Mouse (Mus musculus) hematopoietic stem cell, adult 5-6 weeks (primary cell): ENCODE measurements around the gene Prpf8. TPM values are rescaled to one million over a fixed set of nuclear protein-coding genes. Genes with fewer than 3 reads are reported as not detected.
A peak's percentile ranks its signal among the peaks of the same experiment; 100 is the strongest.
"Not testable (repeated sequence)": the region's sequence is repeated elsewhere in the genome, so short reads cannot be mapped to it uniquely, and the experiment has no call there.

ENCODE experiments used
- ATAC-seq, 2 experiments: fragments of 125-278 bp in 1 of 2; replicated peaks in 1 of 2; 2 replicates each; pipeline ENCODE4 v1.8.0; 2016 to 2017; ENCODE audit warnings: inconsistent platforms in 2 of 2, mild to moderate bottlenecking in 2 of 2, moderate number of reproducible peaks in 2 of 2, low read depth in 1 of 2, moderate TSS enrichment in 1 of 2; ENCODE audit not compliant: low FRiP score in 2 of 2, poor library complexity in 2 of 2, severe bottlenecking in 2 of 2, insufficient read depth in 1 of 2, low TSS enrichment in 1 of 2
- total RNA-seq: library from RNA; stranded (forward); fragments of 172-1452, 232-1000 nt; gene quantifications from 2 replicates; pipeline ENCODE4 v1.2.3, GENCODE M21; 2017

The Prpf8 gene
- total RNA-seq, 1 experiment from 2014 or later, result 113 TPM

DNA sequence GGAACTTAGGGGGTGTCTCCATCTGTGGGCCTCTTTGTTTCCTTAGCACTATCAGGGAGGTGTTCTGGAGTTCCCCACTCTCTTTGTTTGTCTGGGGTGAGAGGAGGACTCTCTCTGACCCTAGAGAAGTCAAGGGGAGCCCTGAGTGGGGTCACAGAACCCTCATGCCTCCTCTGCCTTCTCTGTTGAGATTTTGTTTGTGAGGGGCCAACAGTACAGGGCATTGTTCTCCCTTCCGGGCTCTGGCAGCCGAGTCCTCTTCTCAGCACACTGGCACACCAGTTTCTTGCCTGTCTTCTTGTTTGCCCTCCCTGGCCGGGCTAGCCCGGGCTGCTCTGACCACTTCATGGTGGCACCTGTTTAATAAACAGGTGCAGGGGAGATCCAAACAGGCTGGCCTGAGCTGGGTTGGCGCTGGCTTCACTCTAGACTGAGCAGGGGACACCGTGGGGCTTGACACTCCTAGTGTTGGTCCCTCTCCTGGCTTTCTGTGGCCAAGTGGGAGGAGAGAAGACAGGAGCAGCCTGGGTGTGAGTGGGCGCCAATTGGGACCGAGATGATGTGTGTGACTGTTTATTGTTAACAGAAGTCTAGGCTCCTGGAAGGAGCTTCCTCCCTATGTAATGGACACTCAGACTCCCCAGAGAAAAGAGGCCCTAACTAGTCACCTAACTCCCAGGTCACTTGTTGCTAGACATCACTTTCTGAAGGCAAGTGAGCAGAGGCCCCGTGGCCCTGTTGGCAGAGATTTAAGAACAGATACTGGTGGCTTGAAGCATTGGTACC is 51.8 kb downstream of the Prpf8 start:
- ATAC-seq, result no peak

DNA sequence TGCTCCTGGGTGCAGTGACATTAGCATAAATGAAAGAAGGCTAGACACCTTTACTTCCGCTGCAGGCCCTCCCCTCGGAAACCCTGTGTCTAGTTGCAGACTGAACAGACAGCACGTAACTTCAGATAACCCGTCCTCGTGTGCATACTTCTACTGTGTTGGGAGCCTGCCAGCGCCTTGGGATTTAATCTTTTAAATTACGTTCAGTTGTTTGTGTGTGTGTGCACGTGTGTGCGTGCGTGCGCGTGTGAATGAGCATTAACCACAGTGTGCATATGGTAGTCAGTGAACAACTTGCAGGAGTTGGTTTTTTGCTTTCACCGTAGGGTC is 52.3 kb downstream of the Prpf8 start:
- ATAC-seq, result no peak

DNA sequence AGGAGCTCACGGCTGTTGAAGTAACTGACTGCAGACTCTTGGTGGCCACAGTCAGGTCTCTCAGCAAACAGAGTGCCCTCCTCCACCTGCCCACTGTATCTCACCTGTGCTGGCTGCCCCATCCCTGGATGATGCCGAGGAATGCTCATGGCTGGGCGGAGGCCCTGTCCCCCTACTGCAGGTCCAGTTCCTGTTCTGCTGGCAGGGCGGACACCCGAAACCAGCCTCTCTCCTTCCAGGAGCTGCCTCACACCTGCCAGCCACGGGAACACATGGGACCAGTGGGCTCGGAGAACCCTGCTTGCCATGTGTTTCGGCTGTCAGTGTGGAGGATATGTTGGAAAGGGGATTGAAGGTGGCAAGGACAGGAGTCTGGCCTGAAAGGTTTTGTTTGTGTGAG is 53.6 kb downstream of the Prpf8 start:
- no peak for ATAC-seq

DNA sequence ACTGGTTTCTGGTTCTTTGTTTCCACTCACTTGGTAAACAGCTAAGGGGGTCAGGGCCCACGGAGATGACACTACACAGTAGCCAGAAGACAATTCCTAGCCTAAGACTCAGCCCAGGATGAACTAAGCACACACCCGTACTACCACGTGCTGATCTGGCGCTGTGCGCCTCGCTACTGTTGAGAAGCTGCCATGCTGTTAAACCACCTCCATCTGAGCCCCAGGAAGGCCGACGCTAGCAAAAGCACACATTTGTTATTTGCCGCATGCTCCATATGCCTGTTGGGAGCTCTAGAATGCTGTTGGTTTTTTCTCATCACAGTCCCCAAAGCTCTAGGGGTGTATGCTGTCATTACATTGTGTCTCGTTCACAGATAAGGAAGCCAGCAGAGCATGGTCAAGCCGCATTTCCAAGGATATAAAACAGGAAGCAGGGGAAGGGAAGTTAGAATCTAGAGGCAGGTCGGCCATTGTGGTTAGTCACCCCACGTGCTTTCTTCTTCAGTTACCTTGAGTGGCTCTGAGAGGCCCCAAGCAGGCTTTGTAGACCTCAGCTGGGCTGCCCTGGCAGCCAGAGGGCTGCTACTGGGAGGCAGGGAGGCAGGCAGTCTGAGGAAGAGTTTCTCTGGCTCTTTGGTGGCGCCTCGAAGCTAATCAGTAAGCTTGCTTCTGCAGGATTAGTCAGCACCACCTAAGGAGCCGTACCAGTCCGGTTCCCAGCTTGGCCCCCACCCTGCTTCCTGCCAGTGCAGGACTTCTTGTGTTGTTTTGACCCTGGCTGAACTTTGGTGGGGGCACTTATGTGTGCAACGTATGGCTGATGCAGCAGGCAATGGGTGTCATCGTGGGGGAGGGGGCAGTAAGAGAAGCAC is 54.3 kb downstream of the Prpf8 start:
- peak; percentile 76 to 84 for ATAC-seq

- ATAC-seq, result no peak
Measured at GRCm38 (mm10) chr11:75544713-75545112, 58.1 kb downstream of the Prpf8 start.

- ATAC-seq, result no peak
Measured at GRCm38 (mm10) chr11:75546057-75546456, 59.4 kb downstream of the Prpf8 start.

- no peak; a peak in 1 of 4 replicates for ATAC-seq
Measured at GRCm38 (mm10) chr11:75549658-75550111, 63.1 kb downstream of the Prpf8 start.

DNA sequence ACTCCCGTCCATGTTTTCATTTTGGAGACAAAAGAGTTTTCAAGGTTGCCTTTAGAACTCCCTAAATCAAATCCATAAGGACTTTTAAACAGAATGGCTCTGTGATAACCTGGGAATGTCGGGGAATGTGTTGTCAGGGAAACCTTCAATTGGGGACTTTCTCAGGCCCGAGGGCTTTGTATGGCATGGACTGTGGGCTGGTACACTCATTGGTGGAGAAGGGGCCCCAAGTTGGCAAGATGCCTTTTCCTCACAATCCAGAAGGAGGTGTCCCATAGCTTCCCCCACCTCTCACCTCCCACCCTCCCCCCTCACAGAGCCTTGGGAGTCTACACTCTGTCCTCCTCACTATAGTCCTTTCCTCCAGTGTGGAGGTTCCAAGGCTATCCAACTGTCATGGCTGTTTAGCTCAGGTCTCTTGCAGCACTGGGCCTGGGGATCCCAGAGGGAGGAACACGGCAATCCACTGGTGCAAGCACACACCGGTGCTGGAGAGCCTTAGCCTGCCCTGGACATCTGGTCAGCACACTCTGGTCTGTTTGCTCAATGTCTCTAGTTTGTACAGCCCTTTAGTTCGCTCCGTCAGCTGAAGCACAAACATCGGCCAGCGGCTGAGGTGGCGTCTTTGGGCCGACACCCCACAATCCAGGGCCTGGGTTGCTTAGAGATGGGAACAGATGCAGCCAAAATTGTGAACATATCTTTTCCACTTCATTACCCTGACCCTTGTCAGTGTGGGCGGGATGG is 63.8 kb downstream of the Prpf8 start:
- no peak for ATAC-seq

DNA sequence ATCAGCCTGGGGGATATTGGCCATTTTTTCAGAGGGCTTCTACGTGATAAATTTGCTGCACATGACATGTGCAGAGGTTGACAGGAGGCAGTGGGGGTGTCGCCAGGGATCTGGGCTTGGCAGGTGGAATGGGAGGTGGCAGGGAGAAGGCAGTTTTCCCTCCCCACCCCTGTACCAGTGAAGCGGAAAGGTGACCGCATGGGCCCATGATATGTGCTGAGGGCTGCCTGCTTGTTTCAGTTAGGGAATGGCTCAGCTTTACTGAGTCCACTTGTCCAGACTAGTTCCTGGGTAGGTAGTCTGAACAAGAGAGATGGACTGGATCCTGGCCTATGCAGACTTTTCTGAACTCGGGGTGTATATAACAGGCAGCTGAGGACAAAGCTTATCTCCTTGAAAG is 64.7 kb downstream of the Prpf8 start:
- no peak for ATAC-seq

DNA sequence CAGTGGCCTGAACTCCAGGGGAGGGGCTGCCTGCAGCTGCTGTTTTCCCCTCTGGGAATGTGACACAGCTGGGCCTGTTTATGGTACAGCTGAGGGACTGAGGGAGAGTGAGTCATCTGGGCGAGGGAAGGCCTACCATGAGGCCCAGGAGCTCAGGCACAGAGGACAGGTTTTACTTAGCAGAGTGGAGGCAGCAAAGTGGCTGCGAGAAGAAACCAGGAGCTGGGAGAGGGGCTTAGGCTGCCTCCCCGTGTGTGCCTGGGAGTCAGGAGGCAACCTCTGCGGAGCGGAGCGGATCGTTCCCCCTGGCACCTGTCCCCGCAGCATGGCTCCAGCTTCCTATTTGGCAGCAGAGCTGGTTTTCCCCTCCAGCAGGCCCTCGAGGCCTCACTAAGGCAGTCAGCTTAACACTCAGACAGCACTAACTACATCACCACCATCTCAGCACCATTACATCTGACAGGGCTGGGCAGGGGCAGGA is 65.4 kb downstream of the Prpf8 start:
- ATAC-seq, result peak in 1 of 2 experiments; percentile 45; a peak in 2 of 4 replicates

DNA sequence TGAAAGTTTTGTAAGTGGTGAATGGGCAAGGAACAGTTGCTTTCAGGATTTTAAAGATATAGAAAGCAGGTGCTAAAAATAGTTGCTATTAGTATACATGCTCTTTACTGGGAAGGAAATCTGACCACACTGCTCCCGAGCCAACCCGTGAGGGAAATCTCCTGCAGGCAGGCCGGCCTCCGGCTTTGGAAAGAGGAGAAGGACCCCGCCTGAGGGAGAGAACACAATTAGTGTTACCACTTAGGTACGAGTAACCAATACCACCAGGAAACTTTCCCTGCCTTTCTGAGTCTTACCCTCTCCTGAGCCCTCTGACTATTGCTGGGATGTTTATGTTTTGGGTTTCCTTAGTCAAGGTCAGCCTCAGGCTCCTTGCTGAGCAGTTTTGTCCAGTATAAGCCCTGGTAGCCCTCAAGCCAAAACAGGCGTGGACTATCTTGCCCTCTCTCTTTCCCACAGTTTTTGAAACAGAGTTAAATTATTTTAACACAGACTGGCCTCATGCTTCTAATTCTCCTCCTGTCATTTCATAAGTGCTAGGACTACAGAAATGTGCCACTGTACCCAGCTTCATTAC is 66.4 kb downstream of the Prpf8 start:
- ATAC-seq, result no peak

GRCm38 (mm10) chr11:75556006-75556405 is 69.4 kb downstream of the Prpf8 start:
- ATAC-seq, result not testable (repeated sequence)

DNA sequence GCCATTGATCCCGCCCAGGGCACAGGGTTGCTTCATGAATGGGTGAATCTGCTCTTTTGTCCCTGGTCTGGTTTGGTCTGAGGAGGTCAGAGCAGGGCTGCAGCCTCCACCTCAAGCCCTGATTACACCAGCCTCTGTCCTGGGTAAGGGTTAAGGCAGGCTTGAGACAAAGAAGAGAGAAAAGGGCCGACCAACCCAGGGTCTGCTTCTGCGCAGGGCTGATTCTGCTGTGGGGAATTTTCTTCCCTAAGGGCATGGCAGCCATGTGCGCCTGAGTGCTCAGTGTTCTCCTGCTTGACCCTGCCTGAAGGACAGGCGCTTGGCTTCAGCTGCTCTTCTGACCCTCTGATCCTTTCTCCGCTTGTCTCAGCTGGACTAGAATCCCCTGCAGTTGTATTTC is 70.5 kb downstream of the Prpf8 start:
- ATAC-seq, result no peak

GRCm38 (mm10) chr11:75558101-75558500 is 71.5 kb downstream of the Prpf8 start:
- no peak for ATAC-seq
